Mouse (Mus musculus): ENCODE results near the gene Ccdc92. TPM values are rescaled to one million over a fixed set of nuclear protein-coding genes. Genes with fewer than 3 reads are reported as not detected.
A peak's percentile ranks its signal among the peaks of the same experiment; 100 is the strongest.

The Ccdc92 gene
- total and polyA plus RNA-seq, 3 experiments, result 0.99 to 2.4 (median 1.8) TPM

DNA sequence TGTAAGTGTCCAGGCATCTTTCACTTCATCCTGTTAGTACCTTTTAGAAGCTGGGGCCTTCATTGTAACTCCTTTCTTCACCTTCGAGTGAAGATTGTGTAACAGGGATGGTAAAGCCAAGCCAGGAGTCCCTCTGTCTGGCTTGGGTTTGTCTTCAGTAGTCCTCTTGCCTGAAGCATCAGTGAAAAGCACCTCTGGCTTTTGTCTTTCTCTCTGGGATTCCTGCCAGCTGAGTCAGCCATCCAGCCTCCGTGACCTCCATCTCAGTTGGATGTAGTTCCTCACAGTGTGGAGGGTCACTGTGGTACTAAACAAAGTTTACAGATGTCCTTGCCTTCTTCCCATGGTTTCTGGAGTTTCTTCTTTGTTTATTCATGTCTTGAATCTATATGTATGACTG, 9.8 kb upstream of the Ccdc92 start:
- H3K79me2 ChIP-seq (replicated peaks; ENCODE audit: control insufficient read depth, insufficient read depth, low read length), result peaks cover 4% of the 10 kb centered on the region
- no peak overlapping the region for H3K27ac ChIP-seq
- no peak for TF ChIP-seq POLR2A (IDR thresholded peaks at IDR 0.05; ENCODE audit: insufficient read depth, low read depth, low read length)
- no peak for TF ChIP-seq CTCF (IDR thresholded peaks at IDR 0.05)
- no peak for TF ChIP-seq EP300 (IDR thresholded peaks at IDR 0.05; ENCODE audit: insufficient read depth, low read depth, low read length)
- no peak overlapping the region for H3K4me3 ChIP-seq
- H3K36me3 ChIP-seq (ENCODE audit: control insufficient read depth, insufficient read depth, low read length), result peaks cover 6% of the 10 kb centered on the region
- H3K27me3 ChIP-seq (ENCODE audit: control insufficient read depth, insufficient read depth, low read length), result no peaks in the 10 kb centered on the region
- DNase-seq, result peak in 1 of 2 experiments; percentile 48
- no peak overlapping the region for H3K9ac ChIP-seq (ENCODE audit: low read depth, low read length)
- intact Hi-C loops (cut with DNase I), result no loop called here
- H3K4me1 ChIP-seq (ENCODE audit: control insufficient read depth, insufficient read depth, low read length), result peaks cover 9% of the 10 kb centered on the region
- 9% methylated on average over 2 of the region's 2 CpGs for WGBS

DNA sequence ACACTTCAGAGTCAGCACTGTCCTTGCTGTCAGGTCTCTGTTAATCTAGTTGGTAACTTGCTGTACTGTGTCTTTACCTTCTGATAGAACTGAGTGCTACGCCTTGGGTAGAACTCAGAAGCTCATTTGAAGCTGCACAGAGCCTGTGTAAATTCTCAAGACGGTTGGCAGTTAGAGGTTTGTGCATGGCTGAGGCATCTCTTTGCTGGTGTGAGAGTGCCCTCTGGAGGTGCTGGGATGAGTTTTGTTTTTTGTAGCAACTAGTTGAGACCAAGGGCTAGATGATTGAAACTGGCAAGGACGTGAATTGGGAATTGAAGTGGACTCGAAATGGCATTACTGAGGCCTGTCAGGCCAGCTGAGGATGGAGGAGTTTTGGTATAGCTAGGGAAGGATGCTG, 6.8 kb upstream of the Ccdc92 start:
- DNase-seq, result peak; percentile 57 to 61
- TF ChIP-seq CTCF (IDR thresholded peaks at IDR 0.05) (peak; percentile 76), POLR2A (IDR thresholded peaks at IDR 0.05; ENCODE audit: insufficient read depth, low read depth, low read length) (no peak)
- Histone ChIP-seq H3K36me3 (ENCODE audit: control insufficient read depth, insufficient read depth, low read length) (peaks cover 6% of the 10 kb centered on the region), H3K9ac (ENCODE audit: low read depth, low read length) (no peak overlapping the region), H3K4me3 (no peak overlapping the region), H3K27ac (no peak overlapping the region), H3K4me1 (ENCODE audit: control insufficient read depth, insufficient read depth, low read length) (peaks cover 9% of the 10 kb centered on the region), H3K79me2 (replicated peaks; ENCODE audit: control insufficient read depth, insufficient read depth, low read length) (peaks cover 6% of the 10 kb centered on the region), H3K27me3 (ENCODE audit: control insufficient read depth, insufficient read depth, low read length) (no peaks in the 10 kb centered on the region)
- WGBS, result 36% methylated on average over 4 of the region's 4 CpGs
- intact Hi-C loops (cut with DNase I), result loop anchor here (5.0 to 10.0 kb wide), 3 partner anchors 92 to 606 kb away; partner anchors contain the start of gene Aacs

- Histone ChIP-seq H3K9ac (ENCODE audit: low read depth, low read length) (peak overlapping the region; percentile 90), H3K36me3 (ENCODE audit: control insufficient read depth, insufficient read depth, low read length) (peaks cover 2% of the 10 kb centered on the region; the same call in 1 of the 2 replicates), H3K27ac (peak overlapping the region; percentile 81), H3K4me1 (ENCODE audit: control insufficient read depth, insufficient read depth, low read length) (peaks cover 1% of the 10 kb centered on the region; the same call in 1 of the 2 replicates), H3K79me2 (replicated peaks; ENCODE audit: control insufficient read depth, insufficient read depth, low read length) (peaks cover 4% of the 10 kb centered on the region), H3K4me3 (peak overlapping the region; percentile 72), H3K27me3 (ENCODE audit: control insufficient read depth, insufficient read depth, low read length) (peaks cover 2% of the 10 kb centered on the region; the same call in 1 of the 2 replicates)
- DNase-seq, result peak; percentile 49 to 68
- intact Hi-C loops (cut with DNase I), result loop anchor here (5.0 to 10.0 kb wide), 2 partner anchors 436 to 612 kb away; partner anchors contain the start of genes Aacs and Sbno1
- WGBS, result under 1% methylated on average over 88 of the region's 88 CpGs
- TF ChIP-seq CTCF (IDR thresholded peaks at IDR 0.05), result peak; percentile 30; the same call in 1 of the 2 replicates
- no peak for TF ChIP-seq EP300 (IDR thresholded peaks at IDR 0.05; ENCODE audit: insufficient read depth, low read depth, low read length)
- TF ChIP-seq POLR2A (IDR thresholded peaks at IDR 0.05; ENCODE audit: insufficient read depth, low read depth, low read length), result no peak
Measured at GRCm38 (mm10) chr5:124862871-124863741, 882 bp upstream of the Ccdc92 start.

- Histone ChIP-seq H3K27ac (no peak overlapping the region), H3K36me3 (ENCODE audit: control insufficient read depth, insufficient read depth, low read length) (peaks cover 2% of the 10 kb centered on the region; the same call in 1 of the 2 replicates), H3K27me3 (ENCODE audit: control insufficient read depth, insufficient read depth, low read length) (peaks cover 2% of the 10 kb centered on the region; the same call in 1 of the 2 replicates), H3K4me3 (peak overlapping the region; percentile 72), H3K79me2 (replicated peaks; ENCODE audit: control insufficient read depth, insufficient read depth, low read length) (peaks cover 2% of the 10 kb centered on the region), H3K4me1 (ENCODE audit: control insufficient read depth, insufficient read depth, low read length) (peaks cover 1% of the 10 kb centered on the region; the same call in 1 of the 2 replicates), H3K9ac (ENCODE audit: low read depth, low read length) (peak overlapping the region; percentile 60)
- TF ChIP-seq CTCF (IDR thresholded peaks at IDR 0.05), result no peak
- no peak for TF ChIP-seq POLR2A (IDR thresholded peaks at IDR 0.05; ENCODE audit: insufficient read depth, low read depth, low read length)
- TF ChIP-seq EP300 (IDR thresholded peaks at IDR 0.05; ENCODE audit: insufficient read depth, low read depth, low read length), result no peak
- intact Hi-C loops (cut with DNase I), result loop anchor here (5.0 to 10.0 kb wide), 2 partner anchors 434 to 613 kb away; partner anchors contain the start of genes Aacs and Sbno1
- 2% methylated on average over 32 of the region's 33 CpGs for WGBS
- peak in 1 of 2 experiments; percentile 29 for DNase-seq
Measured at GRCm38 (mm10) chr5:124861463-124861862, 761 bp downstream of the Ccdc92 start.

GRCm38 (mm10) chr5:124860013-124860412, 2.2 kb downstream of the Ccdc92 start:
- intact Hi-C loops (cut with DNase I), result loop anchor here (5.0 to 10.0 kb wide), 2 partner anchors 433 to 615 kb away; partner anchors contain the start of genes Aacs and Sbno1
- TF ChIP-seq CTCF (IDR thresholded peaks at IDR 0.05) (peak; percentile 65), POLR2A (IDR thresholded peaks at IDR 0.05; ENCODE audit: insufficient read depth, low read depth, low read length) (no peak)
- H3K4me1 ChIP-seq (ENCODE audit: control insufficient read depth, insufficient read depth, low read length), result peaks cover 1% of the 10 kb centered on the region; the same call in 1 of the 2 replicates
- H3K9ac ChIP-seq (ENCODE audit: low read depth, low read length), result no peak overlapping the region
- peaks cover 2% of the 10 kb centered on the region; the same call in 1 of the 2 replicates for H3K27me3 ChIP-seq (ENCODE audit: control insufficient read depth, insufficient read depth, low read length)
- DNase-seq, result no peak
- H3K27ac ChIP-seq, result no peak overlapping the region
- peaks cover 2% of the 10 kb centered on the region for H3K79me2 ChIP-seq (replicated peaks; ENCODE audit: control insufficient read depth, insufficient read depth, low read length)
- 13% methylated on average over 5 of the region's 5 CpGs for WGBS
- H3K4me3 ChIP-seq, result no peak overlapping the region
- H3K36me3 ChIP-seq (ENCODE audit: control insufficient read depth, insufficient read depth, low read length), result peaks cover 2% of the 10 kb centered on the region; the same call in 1 of the 2 replicates

Data from heart, adult 2 months (tissue).